Mouse (Mus musculus): ENCODE measurements at regions not wholly inside any gene's neighbourhood (a gene's known extent, or its start where the extent isn't known, plus 50 kb on each side); places are given as distances from the start of the nearest gene placed in this dataset.

GRCm38 (mm10) chr13:28699490-28700032, 254.0 kb downstream of the Sox4 start:
- no peak for DNase-seq (ENCODE audit: low read depth, low spot score)

GRCm38 (mm10) chr13:28697796-28698678, 255.5 kb downstream of the Sox4 start:
- no peak for DNase-seq (ENCODE audit: low read depth, low spot score)

- peak; percentile 9 for DNase-seq (ENCODE audit: low read depth, low spot score)
Measured at GRCm38 (mm10) chr13:28693078-28693477, 260.4 kb downstream of the Sox4 start.

GRCm38 (mm10) chr13:28692587-28692986, 260.9 kb downstream of the Sox4 start:
- DNase-seq (ENCODE audit: low read depth, low spot score): no peak

- no peak for DNase-seq (ENCODE audit: low read depth, low spot score)
Measured at GRCm38 (mm10) chr13:28690511-28691160, 262.9 kb downstream of the Sox4 start.

GRCm38 (mm10) chr13:28687838-28688237, 265.7 kb downstream of the Sox4 start:
- DNase-seq (ENCODE audit: low read depth, low spot score): no peak

GRCm38 (mm10) chr13:28684311-28684710, 269.2 kb downstream of the Sox4 start:
- DNase-seq (ENCODE audit: low read depth, low spot score): no peak

- DNase-seq (ENCODE audit: low read depth, low spot score): no peak
Measured at GRCm38 (mm10) chr13:28680266-28680665, 273.2 kb downstream of the Sox4 start.

GRCm38 (mm10) chr13:28673622-28674021, 279.9 kb downstream of the Sox4 start:
- no peak for DNase-seq (ENCODE audit: low read depth, low spot score)

GRCm38 (mm10) chr13:28671543-28671942, 282.0 kb downstream of the Sox4 start:
- DNase-seq (ENCODE audit: low read depth, low spot score): no peak

- no peak for DNase-seq (ENCODE audit: low read depth, low spot score)
Measured at GRCm38 (mm10) chr13:28669832-28670585, 283.5 kb downstream of the Sox4 start.

- DNase-seq (ENCODE audit: low read depth, low spot score): no peak
Measured at GRCm38 (mm10) chr13:28666832-28667231, 286.7 kb downstream of the Sox4 start.

- no peak for DNase-seq (ENCODE audit: low read depth, low spot score)
Measured at GRCm38 (mm10) chr13:28665150-28665549, 288.4 kb downstream of the Sox4 start.

- no peak for DNase-seq (ENCODE audit: low read depth, low spot score)
Measured at GRCm38 (mm10) chr13:28664698-28665097, 288.8 kb downstream of the Sox4 start.

GRCm38 (mm10) chr13:28663950-28664681, 289.4 kb downstream of the Sox4 start:
- peak; percentile 22 for DNase-seq (ENCODE audit: low read depth, low spot score)

- no peak for DNase-seq (ENCODE audit: low read depth, low spot score)
Measured at GRCm38 (mm10) chr13:28663459-28663858, 290.1 kb downstream of the Sox4 start.

GRCm38 (mm10) chr13:28662316-28662752, 291.2 kb downstream of the Sox4 start:
- DNase-seq (ENCODE audit: low read depth, low spot score): no peak

- DNase-seq (ENCODE audit: low read depth, low spot score): no peak
Measured at GRCm38 (mm10) chr13:28660151-28660550, 293.4 kb downstream of the Sox4 start.

- DNase-seq (ENCODE audit: low read depth, low spot score): no peak
Measured at GRCm38 (mm10) chr13:28658652-28659051, 294.9 kb downstream of the Sox4 start.

- no peak for DNase-seq (ENCODE audit: low read depth, low spot score)
Measured at GRCm38 (mm10) chr13:28654883-28655282, 298.6 kb downstream of the Sox4 start.

- DNase-seq (ENCODE audit: low read depth, low spot score): no peak
Measured at GRCm38 (mm10) chr13:28653362-28653761, 300.2 kb downstream of the Sox4 start.

Measured in CD4-positive helper T cell, adult 2 months (primary cell).